Mouse (Mus musculus): Measurements from ENCODE around the gene Nmi.

- TF ChIP-seq CTCF (conservative IDR thresholded peaks at IDR 0.05; ENCODE audit: low read length) (no peak), POU5F1 (IDR thresholded peaks at IDR 0.05; ENCODE audit: borderline replicate concordance, low read length) (no peak)
Measured at GRCm38 (mm10) chr2:51912740-51913139, 60.6 kb downstream of the Nmi start.

Data from E14TG2a.4 (cell line).